20 mouse cellular contexts compared by ENCODE assay signal in genomic region chr2:153568541-153568940, GRCm38 (mm10). TPM values are rescaled to one million over a fixed set of nuclear protein-coding genes. Genes with fewer than 3 reads are reported as not detected.
A peak's percentile ranks its signal among the peaks of the same experiment; 100 is the strongest.
DNase-seq lines count a peak whose midpoint lies in the region; ATAC-seq lines count a peak whose summit lies in the region.
"Had no signal": no experiment of that assay in that cellular context is flagged by ENCODE, and none has a peak within 500 bp of the region (broad histone marks: within the 10 kb centered on the region; RNA-seq: fewer than 3 reads in every experiment).

No protein-coding gene starts in this region.

- intact Hi-C loops in heart, postnatal 36 days (cut with DNase I), result no loop called here

- H3K4me1 ChIP-seq in heart, embryonic 10.5 days, result peaks cover 13% of the 10 kb centered on the region
- H3K4me1 ChIP-seq in midbrain, embryonic 12.5 days, result no peaks in the 10 kb centered on the region
- no peaks in the 10 kb centered on the region for H3K4me1 ChIP-seq in midbrain, embryonic 15.5 days
- H3K4me1 ChIP-seq in liver, embryonic 11.5 days (replicated peaks; ENCODE audit: control insufficient read depth, insufficient read depth, low read length), result peaks cover 48% of the 10 kb centered on the region
- H3K4me1 ChIP-seq: limb, embryonic 15.5 days had no signal

- peak overlapping the region; percentile 79 for H3K27ac ChIP-seq in heart, embryonic 10.5 days
- no peak overlapping the region for H3K27ac ChIP-seq in midbrain, embryonic 12.5 days (replicated peaks)
- H3K27ac ChIP-seq in midbrain, embryonic 15.5 days, result no peak overlapping the region
- H3K27ac ChIP-seq in liver, embryonic 11.5 days (ENCODE audit: low read depth, low read length), result peak overlapping the region; percentile 95
- H3K27ac ChIP-seq: limb, embryonic 15.5 days had no signal

- H3K27me3 ChIP-seq in heart, embryonic 10.5 days (ENCODE audit: insufficient read depth, poor library complexity, severe bottlenecking), result no peaks in the 10 kb centered on the region
- no peaks in the 10 kb centered on the region for H3K27me3 ChIP-seq in midbrain, embryonic 12.5 days
- H3K27me3 ChIP-seq in midbrain, embryonic 15.5 days (replicated peaks), result no peaks in the 10 kb centered on the region
- H3K27me3 ChIP-seq in liver, embryonic 11.5 days (replicated peaks; ENCODE audit: control insufficient read depth, insufficient read depth, low read length), result no peaks in the 10 kb centered on the region
- H3K27me3 ChIP-seq: limb, embryonic 15.5 days had no signal

- 82% methylated on average over 6 of the region's 6 CpGs for WGBS in heart, embryonic 10.5 days
- 96% methylated on average over 6 of the region's 6 CpGs for WGBS in midbrain, embryonic 12.5 days
- 92% methylated on average over 6 of the region's 6 CpGs for WGBS in midbrain, embryonic 15.5 days
- 56% methylated on average over 6 of the region's 6 CpGs for WGBS in liver, embryonic 11.5 days

- ATAC-seq in midbrain, embryonic 12.5 days (ENCODE audit: low FRiP score, low read depth), result no peak
- no peak for ATAC-seq in midbrain, embryonic 15.5 days (replicated peaks)
- peak; percentile 95 for ATAC-seq in liver, embryonic 11.5 days (replicated peaks; ENCODE audit: low FRiP score)
- peak; percentile 97 for ATAC-seq in megakaryocyte progenitor cell, adult 5-6 weeks (replicated peaks; ENCODE audit: poor library complexity)
- no peak for ATAC-seq in CD4-positive, CD25-positive, alpha-beta regulatory T cell, adult 4 months
- ATAC-seq: lung, postnatal 0 days had no signal

- H3K4me2 ChIP-seq in midbrain, embryonic 12.5 days (replicated peaks), result no peak overlapping the region
- no peak overlapping the region for H3K4me2 ChIP-seq in midbrain, embryonic 15.5 days
- H3K4me2 ChIP-seq in liver, embryonic 11.5 days, result peak overlapping the region; percentile 49
- H3K4me2 ChIP-seq: limb, embryonic 15.5 days had no signal

- no peaks in the 10 kb centered on the region for H3K36me3 ChIP-seq in heart, embryonic 10.5 days
- no peaks in the 10 kb centered on the region for H3K36me3 ChIP-seq in midbrain, embryonic 12.5 days
- H3K36me3 ChIP-seq in midbrain, embryonic 15.5 days (replicated peaks), result no peaks in the 10 kb centered on the region
- H3K36me3 ChIP-seq in liver, embryonic 11.5 days (ENCODE audit: control insufficient read depth, insufficient read depth, low read length), result no peaks in the 10 kb centered on the region
- H3K36me3 ChIP-seq: limb, embryonic 15.5 days; midbrain, embryonic 10.5 days had no signal

- 0 out of 2 replicates have a peak overlapping the region, but pooled peaks have one; percentile 11 for H3K9ac ChIP-seq in midbrain, embryonic 12.5 days (replicated peaks)
- no peak overlapping the region for H3K9ac ChIP-seq in midbrain, embryonic 15.5 days
- peak overlapping the region; percentile 64 for H3K9ac ChIP-seq in liver, embryonic 11.5 days (ENCODE audit: low read depth, low read length)
- H3K9ac ChIP-seq: limb, embryonic 15.5 days had no signal

- DNase-seq in heart, embryonic 10.5 days (ENCODE audit: low spot score), result peak; percentile 86
- no peak for DNase-seq in heart, postnatal 36 days
- DNase-seq in liver, embryonic 11.5 days (ENCODE audit: low spot score), result no peak
- no peak for DNase-seq in gastrocnemius, postnatal 10 days
- DNase-seq: adrenal gland, postnatal 36 days; cerebellum, adult 8-10 months; gastrocnemius, postnatal 25 days; heart, postnatal 4 days; kidney, adult 8-10 months; kidney, postnatal 36 days; retina, postnatal 1 day; right cerebral cortex, postnatal 4 days; thymus, postnatal 14 days had no signal

- no peaks in the 10 kb centered on the region for H3K9me3 ChIP-seq in heart, embryonic 10.5 days
- no peaks in the 10 kb centered on the region for H3K9me3 ChIP-seq in midbrain, embryonic 12.5 days
- H3K9me3 ChIP-seq in midbrain, embryonic 15.5 days, result no peaks in the 10 kb centered on the region
- no peaks in the 10 kb centered on the region for H3K9me3 ChIP-seq in liver, embryonic 11.5 days (ENCODE audit: control insufficient read depth, low read length)
- H3K9me3 ChIP-seq: limb, embryonic 15.5 days; midbrain, embryonic 10.5 days had no signal

- H3K4me3 ChIP-seq in heart, embryonic 10.5 days, result no peak overlapping the region
- H3K4me3 ChIP-seq in midbrain, embryonic 12.5 days, result no peak overlapping the region
- H3K4me3 ChIP-seq in midbrain, embryonic 15.5 days, result no peak overlapping the region
- H3K4me3 ChIP-seq in liver, embryonic 11.5 days (ENCODE audit: low read depth, low read length), result no peak overlapping the region
- H3K4me3 ChIP-seq: limb, embryonic 15.5 days; midbrain, embryonic 10.5 days had no signal

RNA-seq across cellular contexts. Expression of gene Nol4l, which starts 38.8 kb away (rescaled TPM):
- 20.8 and 21.4 TPM in 2 replicates for polyA plus RNA-seq in heart, embryonic 10.5 days (2016; fragmentation: Nextera tagmentation; extraction: Ambion mirVana)
- 1 to 10 TPM; 3.9 to 4.0 TPM for total RNA-seq in heart, postnatal 36 days (2021)
- 31.8 and 32.7 TPM in 2 replicates for polyA plus RNA-seq in midbrain, embryonic 12.5 days (2016; fragmentation: Nextera tagmentation; extraction: Ambion mirVana)
- 50.8 and 54.6 TPM in 2 replicates for polyA plus RNA-seq in midbrain, embryonic 15.5 days (2015; fragmentation: Nextera tagmentation; extraction: Ambion mirVana)
- polyA plus RNA-seq in liver, embryonic 11.5 days (2014; fragmentation: Nextera tagmentation; extraction: Ambion mirVana), result 14.1 and 15.8 TPM in 2 replicates
- total RNA-seq in megakaryocyte progenitor cell, adult 5-6 weeks (2015), result 3.0 and 4.4 TPM in 2 replicates
- 1.4 and 3.7 TPM in 2 replicates for total RNA-seq in megakaryocyte progenitor cell, adult 5-6 weeks (2017)
- polyA plus RNA-seq in CD4-positive, CD25-positive, alpha-beta regulatory T cell, adult 4 months (2017; shearing (Covaris generic)), result 1 to 10 TPM; 3.5 to 5.2 TPM
- 1 to 10 TPM; 4.3 to 6.3 TPM for total RNA-seq in gastrocnemius, postnatal 10 days (2021)

Comparison
In these comparisons a context has a peak if more than half of its experiments do, and no peak if none do; other contexts are left out.
1. H3K27ac ChIP-seq: peak in heart, embryonic 10.5 days (single experiment) and liver, embryonic 11.5 days (single experiment); none in midbrain, embryonic 12.5 days (single experiment) and midbrain, embryonic 15.5 days (single experiment).
2. ATAC-seq: peak in liver, embryonic 11.5 days (single experiment) and megakaryocyte progenitor cell, adult 5-6 weeks (single experiment); none in midbrain, embryonic 12.5 days (single experiment), midbrain, embryonic 15.5 days (single experiment) and CD4-positive, CD25-positive, alpha-beta regulatory T cell, adult 4 months (single experiment).